Mouse (Mus musculus): ENCODE results near the gene Myo9b. TPM values are rescaled to one million over a fixed set of nuclear protein-coding genes. Genes with fewer than 3 reads are reported as not detected.

Gene Myo9b
- polyA plus RNA-seq, 1 experiment = 63.5 TPM

- H3K36me3 ChIP-seq (replicated peaks; ENCODE audit: low read length) = peaks cover 25% of the 10 kb centered on the region
- H3K9me3 ChIP-seq = peaks cover 5% of the 10 kb centered on the region; the same call in 1 of the 2 replicates
- peaks cover 40% of the 10 kb centered on the region for H3K4me1 ChIP-seq
- H3K4me3 ChIP-seq (replicated peaks) = peak within 1 kb of the TSS; percentile 97
- H3K27me3 ChIP-seq (replicated peaks) = peaks cover 8% of the 10 kb centered on the region
- no peak for TF ChIP-seq GATA1 (IDR thresholded peaks at IDR 0.05; ENCODE audit: borderline replicate concordance, low read length)
- TF ChIP-seq FLI1 (IDR thresholded peaks at IDR 0.05; ENCODE audit: low read length) = no peak
Observed at GRCm38 (mm10) chr8:71395629-71396028, 123.1 kb downstream of the Myo9b start, which contains the start of gene Ushbp1. TSS of gene Ushbp1 (minus strand) at chr8:71395802.

GRCm38 (mm10) chr8:71396639-71397305 lies 124.3 kb downstream of the Myo9b start, which contains the start of gene Babam1:
TSS of gene Babam1 (plus strand) at chr8:71396861.
- peaks cover 40% of the 10 kb centered on the region for H3K4me1 ChIP-seq
- H3K36me3 ChIP-seq (replicated peaks; ENCODE audit: low read length) = peaks cover 33% of the 10 kb centered on the region
- H3K4me3 ChIP-seq (replicated peaks) = peak within 1 kb of the TSS; percentile 97
- 0 out of 2 replicates have a peak, but pooled peaks have one; percentile 8 for TF ChIP-seq FLI1 (IDR thresholded peaks at IDR 0.05; ENCODE audit: low read length)
- no peak for TF ChIP-seq GATA1 (IDR thresholded peaks at IDR 0.05; ENCODE audit: borderline replicate concordance, low read length)
- H3K27me3 ChIP-seq (replicated peaks) = peaks cover 6% of the 10 kb centered on the region
- H3K9me3 ChIP-seq = peaks cover 5% of the 10 kb centered on the region; the same call in 1 of the 2 replicates

GRCm38 (mm10) chr8:71397701-71398100 lies 125.2 kb downstream of the Myo9b start:
- peaks cover 40% of the 10 kb centered on the region for H3K4me1 ChIP-seq
- H3K4me3 ChIP-seq (replicated peaks) = peak overlapping the region; percentile 97
- no peak for TF ChIP-seq GATA1 (IDR thresholded peaks at IDR 0.05; ENCODE audit: borderline replicate concordance, low read length)
- no peak for TF ChIP-seq FLI1 (IDR thresholded peaks at IDR 0.05; ENCODE audit: low read length)
- H3K36me3 ChIP-seq (replicated peaks; ENCODE audit: low read length) = peaks cover 37% of the 10 kb centered on the region
- H3K27me3 ChIP-seq (replicated peaks) = peaks cover 6% of the 10 kb centered on the region
- peaks cover 5% of the 10 kb centered on the region; the same call in 1 of the 2 replicates for H3K9me3 ChIP-seq

GRCm38 (mm10) chr8:71400826-71401225 lies 128.3 kb downstream of the Myo9b start:
- Histone ChIP-seq H3K36me3 (replicated peaks; ENCODE audit: low read length) (peaks cover 56% of the 10 kb centered on the region), H3K4me3 (replicated peaks) (no peak overlapping the region), H3K4me1 (peaks cover 49% of the 10 kb centered on the region), H3K9me3 (no peaks in the 10 kb centered on the region), H3K27me3 (replicated peaks) (no peaks in the 10 kb centered on the region)
- TF ChIP-seq FLI1 (IDR thresholded peaks at IDR 0.05; ENCODE audit: low read length) = no peak
- no peak for TF ChIP-seq GATA1 (IDR thresholded peaks at IDR 0.05; ENCODE audit: borderline replicate concordance, low read length)

GRCm38 (mm10) chr8:71401454-71401853 lies 128.9 kb downstream of the Myo9b start:
- Histone ChIP-seq H3K4me1 (peaks cover 49% of the 10 kb centered on the region), H3K9me3 (no peaks in the 10 kb centered on the region), H3K4me3 (replicated peaks) (no peak overlapping the region), H3K36me3 (replicated peaks; ENCODE audit: low read length) (peaks cover 56% of the 10 kb centered on the region), H3K27me3 (replicated peaks) (no peaks in the 10 kb centered on the region)
- TF ChIP-seq GATA1 (IDR thresholded peaks at IDR 0.05; ENCODE audit: borderline replicate concordance, low read length) (no peak), FLI1 (IDR thresholded peaks at IDR 0.05; ENCODE audit: low read length) (no peak)

- peaks cover 60% of the 10 kb centered on the region for H3K36me3 ChIP-seq (replicated peaks; ENCODE audit: low read length)
- H3K4me3 ChIP-seq (replicated peaks) = no peak overlapping the region
- peaks cover 52% of the 10 kb centered on the region for H3K4me1 ChIP-seq
- H3K9me3 ChIP-seq = no peaks in the 10 kb centered on the region
- TF ChIP-seq GATA1 (IDR thresholded peaks at IDR 0.05; ENCODE audit: borderline replicate concordance, low read length) = no peak
- no peak for TF ChIP-seq FLI1 (IDR thresholded peaks at IDR 0.05; ENCODE audit: low read length)
- H3K27me3 ChIP-seq (replicated peaks) = no peaks in the 10 kb centered on the region
Observed at GRCm38 (mm10) chr8:71402446-71402964, 130.0 kb downstream of the Myo9b start.

- Histone ChIP-seq H3K4me1 (peaks cover 51% of the 10 kb centered on the region), H3K27me3 (replicated peaks) (no peaks in the 10 kb centered on the region), H3K4me3 (replicated peaks) (no peak overlapping the region), H3K36me3 (replicated peaks; ENCODE audit: low read length) (peaks cover 61% of the 10 kb centered on the region), H3K9me3 (no peaks in the 10 kb centered on the region)
- TF ChIP-seq FLI1 (IDR thresholded peaks at IDR 0.05; ENCODE audit: low read length) (no peak), GATA1 (IDR thresholded peaks at IDR 0.05; ENCODE audit: borderline replicate concordance, low read length) (no peak)
Observed at GRCm38 (mm10) chr8:71403107-71403885, 130.8 kb downstream of the Myo9b start.

- Histone ChIP-seq H3K27me3 (replicated peaks) (no peaks in the 10 kb centered on the region), H3K36me3 (replicated peaks; ENCODE audit: low read length) (peaks cover 63% of the 10 kb centered on the region), H3K4me1 (peaks cover 53% of the 10 kb centered on the region), H3K4me3 (replicated peaks) (peak overlapping the region; percentile 52), H3K9me3 (no peaks in the 10 kb centered on the region)
- TF ChIP-seq GATA1 (IDR thresholded peaks at IDR 0.05; ENCODE audit: borderline replicate concordance, low read length) (no peak), FLI1 (IDR thresholded peaks at IDR 0.05; ENCODE audit: low read length) (no peak)
Observed at GRCm38 (mm10) chr8:71404011-71404410, 131.5 kb downstream of the Myo9b start.

- Histone ChIP-seq H3K4me3 (replicated peaks) (peak overlapping the region; percentile 4), H3K36me3 (replicated peaks; ENCODE audit: low read length) (peaks cover 64% of the 10 kb centered on the region), H3K4me1 (peaks cover 53% of the 10 kb centered on the region), H3K27me3 (replicated peaks) (no peaks in the 10 kb centered on the region), H3K9me3 (no peaks in the 10 kb centered on the region)
- TF ChIP-seq FLI1 (IDR thresholded peaks at IDR 0.05; ENCODE audit: low read length) (no peak), GATA1 (IDR thresholded peaks at IDR 0.05; ENCODE audit: borderline replicate concordance, low read length) (no peak)
Observed at GRCm38 (mm10) chr8:71404951-71405351, 132.4 kb downstream of the Myo9b start.

Measured in megakaryocyte, embryonic 14.5 days (primary cell).